Mouse (Mus musculus) lung, adult 2 months (tissue): ENCODE results near the gene Khdrbs2. TPM values are rescaled to one million over a fixed set of nuclear protein-coding genes. Genes with fewer than 3 reads are reported as not detected.

Experiments
- DNase-seq: peaks from one replicate; pipeline ENCODE4 v3.0.0; 2022
- H3K4me1 ChIP-seq: fragments of 200-500 bp; 2 replicates; pipeline ENCODE4 v1.6.1; 2011; ENCODE audit warnings: low read length; ENCODE audit not compliant: control insufficient read depth, insufficient read depth
- H3K4me3 ChIP-seq: fragments of 200-500 bp; replicated peaks from 2 replicates; pipeline ENCODE3; 2011; ENCODE audit warnings: low read depth, mild to moderate bottlenecking, control low read depth, low read length; ENCODE audit errors: extremely low read depth
- CTCF ChIP-seq: fragments of 200-500 bp; IDR thresholded peaks from 2 replicates; pipeline ENCODE4 v1.5.1; 2011; ENCODE audit warnings: mild to moderate bottlenecking, low read length, control low read depth; ENCODE audit not compliant: insufficient read depth
- POLR2A ChIP-seq: fragments of 200-500 bp; IDR thresholded peaks from 2 replicates; pipeline ENCODE4 v1.6.1; 2011; ENCODE audit warnings: low read depth, mild to moderate bottlenecking, control low read depth, low read length, borderline replicate concordance; ENCODE audit errors: extremely low read depth
- WGBS: fragments of 180-500 bp; shearing (Covaris S2); methylation state at CpG from one replicate; pipeline ENCODE4 v1.1.7; 2018; 5-methylcytosine and 5-hydroxymethylcytosine counted together
- polyA plus RNA-seq: library from polyadenylated mRNA; depleted of rRNA; stranded (reverse); fragments of >200 nt; gene quantifications from 2 replicates; pipeline ENCODE4 v1.2.3, GENCODE M21; 2012

The Khdrbs2 gene
- polyA plus RNA-seq, 1 experiment, result not detected

GRCm38 (mm10) chr1:32309074-32309473 lies 136.6 kb downstream of the Khdrbs2 start:
- Histone ChIP-seq H3K4me1 (no peaks in the 10 kb centered on the region), H3K4me3 (no peak overlapping the region)
- WGBS, result 54% methylated on average over 3 of the region's 3 CpGs
- TF ChIP-seq POLR2A, result no peak
- no peak for TF ChIP-seq CTCF
- no peak for DNase-seq

- DNase-seq, result no peak
- Histone ChIP-seq H3K4me3 (no peak overlapping the region), H3K4me1 (no peaks in the 10 kb centered on the region)
- TF ChIP-seq CTCF, result no peak
These were observed 137.1 kb downstream of the Khdrbs2 start for GRCm38 (mm10) chr1:32309637-32310036.

- no peak overlapping the region for H3K4me3 ChIP-seq
- TF ChIP-seq POLR2A (no peak), CTCF (no peak)
- 88% methylated on average over 1 of the region's 1 CpGs for WGBS
- H3K4me1 ChIP-seq, result no peaks in the 10 kb centered on the region
- DNase-seq, result no peak
These were observed 166.6 kb downstream of the Khdrbs2 start for GRCm38 (mm10) chr1:32339108-32339507.

GRCm38 (mm10) chr1:32347538-32347937 lies 175.0 kb downstream of the Khdrbs2 start:
- Histone ChIP-seq H3K4me3 (no peak overlapping the region), H3K4me1 (no peaks in the 10 kb centered on the region)
- TF ChIP-seq CTCF, result no peak
- no peak for TF ChIP-seq POLR2A
- 73% methylated on average over 2 of the region's 2 CpGs for WGBS
- no peak for DNase-seq

GRCm38 (mm10) chr1:32352076-32352475 lies 179.6 kb downstream of the Khdrbs2 start:
- no peak for DNase-seq
- 68% methylated on average over 1 of the region's 1 CpGs for WGBS
- Histone ChIP-seq H3K4me3 (no peak overlapping the region), H3K4me1 (no peaks in the 10 kb centered on the region)
- TF ChIP-seq CTCF, result no peak
- TF ChIP-seq POLR2A, result no peak

- TF ChIP-seq POLR2A, result no peak
- TF ChIP-seq CTCF, result no peak
- H3K4me1 ChIP-seq, result no peaks in the 10 kb centered on the region
- H3K4me3 ChIP-seq, result no peak overlapping the region
- no peak for DNase-seq
- WGBS, result 55% methylated on average over 2 of the region's 2 CpGs
These were observed 191.0 kb downstream of the Khdrbs2 start for GRCm38 (mm10) chr1:32363539-32363938.

GRCm38 (mm10) chr1:32397553-32397952 lies 225.0 kb downstream of the Khdrbs2 start:
- 70% methylated on average over 6 of the region's 6 CpGs for WGBS
- TF ChIP-seq POLR2A (no peak), CTCF (no peak)
- Histone ChIP-seq H3K4me1 (no peaks in the 10 kb centered on the region), H3K4me3 (no peak overlapping the region)
- DNase-seq, result no peak

- Histone ChIP-seq H3K4me3 (no peak overlapping the region), H3K4me1 (no peaks in the 10 kb centered on the region)
- TF ChIP-seq CTCF (no peak), POLR2A (no peak)
- DNase-seq, result no peak
- WGBS, result 77% methylated on average over 2 of the region's 2 CpGs
These were observed 235.1 kb downstream of the Khdrbs2 start for GRCm38 (mm10) chr1:32407651-32408050.

- 23% methylated on average over 1 of the region's 1 CpGs for WGBS
- Histone ChIP-seq H3K4me3 (no peak overlapping the region), H3K4me1 (no peaks in the 10 kb centered on the region)
- TF ChIP-seq CTCF (no peak), POLR2A (no peak)
- no peak for DNase-seq
These were observed 255.9 kb downstream of the Khdrbs2 start for GRCm38 (mm10) chr1:32428410-32428809.

- WGBS, result 19% methylated on average over 1 of the region's 1 CpGs
- H3K4me3 ChIP-seq, result no peak overlapping the region
- DNase-seq, result no peak
- TF ChIP-seq CTCF (no peak), POLR2A (no peak)
- H3K4me1 ChIP-seq, result no peaks in the 10 kb centered on the region
These were observed 257.0 kb downstream of the Khdrbs2 start for GRCm38 (mm10) chr1:32429493-32429892.

GRCm38 (mm10) chr1:32430516-32430915 lies 258.0 kb downstream of the Khdrbs2 start:
- DNase-seq, result no peak
- no peak for TF ChIP-seq POLR2A
- TF ChIP-seq CTCF, result no peak
- Histone ChIP-seq H3K4me3 (no peak overlapping the region), H3K4me1 (no peaks in the 10 kb centered on the region)
- 74% methylated on average over 3 of the region's 3 CpGs for WGBS
